Mouse (Mus musculus) kidney, adult 2 months (tissue): ENCODE measurements at regions not wholly inside any gene's neighbourhood (a gene's known extent, or its start where the extent isn't known, plus 50 kb on each side); places are given as distances from the start of the nearest gene placed in this dataset.

Experiments used
- CTCF ChIP-seq: fragments of 200-500 bp; conservative IDR thresholded peaks from 2 replicates; pipeline ENCODE4 v1.5.1; 2011; ENCODE audit warnings: low read depth, mild to moderate bottlenecking, control low read depth, low read length, moderate library complexity, mixed read lengths; ENCODE audit not compliant: insufficient read depth, insufficient read length
- POLR2A ChIP-seq: fragments of 200-500 bp; IDR thresholded peaks from one replicate; pipeline ENCODE4 v1.6.1; 2011; ENCODE audit warnings: low read depth, low read length, control low read depth

DNA sequence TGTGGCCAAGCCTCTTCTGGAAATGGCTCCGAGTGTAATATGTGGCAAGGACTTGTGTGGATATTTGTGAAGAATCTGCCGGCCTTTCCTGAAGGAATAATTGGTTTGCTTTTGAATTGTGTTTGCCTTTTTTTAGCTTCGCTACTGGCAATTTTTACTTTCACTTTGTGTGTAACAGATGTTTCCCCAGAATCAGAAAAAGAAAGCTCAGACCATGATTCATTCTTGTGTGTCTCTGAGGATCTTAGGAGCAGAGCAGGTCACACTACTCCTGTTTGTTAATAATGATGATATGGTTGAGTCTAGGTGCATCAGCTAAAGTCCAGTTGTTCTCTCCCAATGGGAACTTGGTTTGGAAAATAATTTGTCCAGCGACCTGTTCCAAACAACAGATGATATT, 961.3 kb upstream of the Slc39a10 start:
- TF ChIP-seq CTCF (no peak), POLR2A (no peak)
